Mouse (Mus musculus) spleen, adult 12 weeks (tissue): ENCODE data around the gene Sema3f.

Source experiments
- DNase-seq: peaks from one replicate; pipeline ENCODE4 v3.0.0; 2022; ENCODE audit warnings: low spot score

Sema3f gene

DNA sequence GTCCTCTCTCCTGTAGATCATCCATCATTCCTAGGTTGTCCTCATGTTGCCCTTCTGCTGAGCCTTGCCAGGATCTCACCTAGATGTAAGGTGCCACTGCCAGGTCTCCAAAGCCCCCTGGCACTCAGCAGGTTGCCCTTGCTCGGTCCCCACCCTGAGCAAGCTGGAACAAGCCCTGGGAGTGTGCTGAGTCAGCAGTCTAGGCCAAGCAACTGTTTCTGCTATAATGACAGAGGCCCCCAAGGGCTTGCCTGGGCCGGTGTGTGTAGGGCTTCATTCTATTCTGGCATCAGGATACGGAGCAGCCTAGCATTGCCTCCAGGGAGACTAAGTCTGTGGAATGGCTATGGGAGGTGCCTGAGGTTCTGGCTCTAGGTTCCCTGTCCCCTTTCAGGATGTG is 49.5 kb downstream of the Sema3f start:
- DNase-seq = no peak

DNA sequence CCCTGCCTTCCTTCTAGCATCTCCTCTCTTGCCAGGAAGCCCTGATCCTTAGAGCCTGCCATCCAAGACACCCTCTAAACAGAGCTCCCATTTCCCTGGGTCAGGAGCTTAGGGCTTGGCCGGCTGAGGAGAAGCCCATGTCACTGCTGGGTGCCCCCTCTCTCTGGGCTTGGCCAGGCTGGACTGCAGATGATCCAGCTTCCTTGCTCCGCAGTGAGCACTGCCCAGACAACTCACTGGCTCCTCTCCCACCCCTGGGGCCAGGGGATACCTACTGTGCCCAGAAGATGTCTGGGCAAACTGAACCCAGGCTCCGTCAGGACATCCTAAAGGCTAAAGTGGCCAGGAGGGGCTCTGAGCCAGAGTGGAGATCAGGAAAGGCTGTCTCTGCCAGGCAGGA is 50.3 kb downstream of the Sema3f start:
- no peak for DNase-seq

GRCm38 (mm10) chr9:107659551-107659950 is 50.7 kb downstream of the Sema3f start:
- DNase-seq = no peak

DNA sequence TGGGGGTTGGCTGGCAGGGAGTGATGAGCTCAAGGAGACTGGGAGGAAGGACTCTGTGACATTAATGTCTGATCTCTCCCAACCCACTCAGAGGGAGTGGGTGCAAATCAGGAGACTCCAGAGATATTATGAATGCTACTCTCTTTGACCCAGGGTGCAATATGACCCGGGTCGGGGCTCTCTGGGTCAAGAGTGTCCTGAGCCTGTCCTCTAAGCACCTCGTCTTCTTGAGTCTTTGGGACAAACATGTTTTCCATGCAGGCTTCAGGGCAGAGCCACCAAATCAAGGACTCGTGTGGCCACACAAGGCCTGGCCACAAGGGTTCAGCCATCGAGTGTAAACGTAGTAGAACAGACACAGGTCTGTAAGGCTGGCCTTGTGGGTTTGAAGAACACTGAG is 52.2 kb downstream of the Sema3f start:
- DNase-seq = no peak

GRCm38 (mm10) chr9:107657144-107657543 is 53.1 kb downstream of the Sema3f start:
- no peak for DNase-seq

GRCm38 (mm10) chr9:107654585-107654984 is 55.7 kb downstream of the Sema3f start:
- DNase-seq = no peak

GRCm38 (mm10) chr9:107653474-107653873 is 56.8 kb downstream of the Sema3f start:
- no peak for DNase-seq

- no peak for DNase-seq
These were observed 59.4 kb downstream of the Sema3f start for GRCm38 (mm10) chr9:107650708-107651481.

DNA sequence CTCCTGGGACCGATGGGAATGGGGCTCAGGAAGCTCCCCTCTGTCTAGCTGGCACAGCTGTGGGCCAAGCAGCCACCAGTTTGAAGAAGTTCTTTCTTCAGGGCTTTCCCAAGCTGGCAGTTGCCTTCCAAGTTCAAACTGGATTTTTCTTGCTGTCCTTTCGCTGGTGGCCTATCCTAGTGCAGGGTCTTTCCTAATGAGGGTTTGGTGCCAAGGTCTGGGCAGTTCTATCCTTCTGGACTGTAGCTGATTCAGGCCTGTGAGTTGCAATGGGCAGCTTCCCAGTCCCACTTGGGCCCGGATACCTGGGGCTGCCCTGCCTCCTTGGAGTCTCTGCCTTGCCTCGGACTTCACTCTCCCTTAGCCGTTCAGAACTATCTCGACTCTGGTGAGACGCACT is 60.0 kb downstream of the Sema3f start:
- no peak for DNase-seq

- DNase-seq = no peak
These were observed 61.5 kb downstream of the Sema3f start for GRCm38 (mm10) chr9:107648767-107649166.

DNA sequence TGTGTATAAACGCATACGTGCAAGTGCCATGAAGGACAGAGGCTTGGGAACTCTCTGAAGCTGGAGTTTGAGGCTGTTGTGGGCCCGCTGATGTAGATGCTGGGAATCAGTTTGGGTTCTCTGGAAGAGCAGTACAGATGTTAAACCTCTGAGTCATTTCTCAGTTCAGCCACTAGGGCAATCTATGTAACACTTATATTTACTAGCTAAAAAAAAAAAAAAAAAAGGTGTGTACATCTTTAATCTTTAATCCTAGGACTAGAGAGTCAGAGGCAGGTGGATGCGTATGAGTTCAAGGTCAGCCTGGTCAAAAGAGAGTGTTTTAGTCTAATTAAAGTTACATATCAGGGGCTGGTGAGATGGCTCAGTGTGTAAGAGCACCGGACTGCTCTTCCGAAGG is 63.3 kb downstream of the Sema3f start:
- no peak for DNase-seq

DNA sequence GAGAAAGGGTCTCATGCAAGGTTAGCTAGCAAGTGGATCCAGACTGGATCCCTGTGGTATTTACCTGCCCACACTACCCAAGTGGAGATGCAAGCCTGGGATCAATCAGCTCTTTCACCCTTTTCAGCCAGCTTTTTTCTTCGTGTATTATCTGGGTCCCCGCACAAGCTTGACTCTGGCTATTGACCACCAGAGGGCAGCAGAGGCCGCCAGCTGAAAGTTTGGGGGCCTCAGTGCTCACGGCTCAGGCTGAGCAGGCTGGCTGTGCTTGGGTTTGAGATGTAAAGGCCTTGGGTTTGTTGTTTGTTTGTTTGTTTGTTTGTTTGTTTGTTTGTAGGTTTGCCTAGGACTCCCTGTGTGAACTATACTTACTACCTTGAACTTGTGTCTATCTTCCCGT is 64.7 kb downstream of the Sema3f start:
- peak; percentile 65 for DNase-seq

DNA sequence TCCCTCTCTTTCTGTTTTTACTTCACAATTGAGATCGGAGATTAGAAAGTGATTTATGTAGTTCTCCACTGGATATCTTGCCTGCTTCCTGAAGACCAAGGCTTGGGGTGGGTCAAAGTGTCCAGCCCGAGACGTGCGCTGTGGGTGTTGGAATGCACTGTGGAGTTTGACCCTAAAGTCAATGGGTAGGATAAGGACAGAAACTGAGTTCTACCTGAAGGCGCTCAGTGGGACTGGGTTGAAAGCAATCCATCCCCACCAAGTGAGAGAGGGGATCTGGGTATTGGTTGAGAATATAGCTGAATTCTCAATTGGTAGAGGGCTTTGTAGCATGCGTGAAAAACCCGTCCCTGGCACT is 65.1 kb downstream of the Sema3f start:
- DNase-seq = no peak

GRCm38 (mm10) chr9:107644495-107645152 is 65.7 kb downstream of the Sema3f start:
- peak; percentile 83 for DNase-seq

- DNase-seq = no peak
These were observed 66.6 kb downstream of the Sema3f start for GRCm38 (mm10) chr9:107643544-107644214.

DNA sequence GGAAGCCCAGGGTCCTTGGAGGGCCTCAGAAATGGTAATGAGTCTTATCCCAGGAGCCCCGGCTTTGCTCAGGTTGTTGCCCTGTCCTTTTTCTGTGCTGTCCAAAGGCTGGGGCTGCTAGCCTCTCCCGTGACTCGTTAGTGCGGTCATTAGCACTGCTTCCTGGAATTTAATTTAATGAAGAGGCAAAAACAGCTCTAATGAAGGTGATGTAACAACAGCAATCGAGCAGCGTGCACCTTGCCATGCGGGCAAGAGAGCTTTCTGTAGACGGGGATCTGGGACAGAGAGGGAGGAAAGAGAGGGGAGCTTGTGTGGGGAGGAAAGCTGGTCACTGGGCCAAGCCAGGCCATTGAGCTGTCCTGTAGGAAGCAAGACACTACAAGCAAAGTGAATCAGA is 68.6 kb downstream of the Sema3f start:
- no peak for DNase-seq

- no peak for DNase-seq
These were observed 70.0 kb downstream of the Sema3f start for GRCm38 (mm10) chr9:107640257-107640772.

DNA sequence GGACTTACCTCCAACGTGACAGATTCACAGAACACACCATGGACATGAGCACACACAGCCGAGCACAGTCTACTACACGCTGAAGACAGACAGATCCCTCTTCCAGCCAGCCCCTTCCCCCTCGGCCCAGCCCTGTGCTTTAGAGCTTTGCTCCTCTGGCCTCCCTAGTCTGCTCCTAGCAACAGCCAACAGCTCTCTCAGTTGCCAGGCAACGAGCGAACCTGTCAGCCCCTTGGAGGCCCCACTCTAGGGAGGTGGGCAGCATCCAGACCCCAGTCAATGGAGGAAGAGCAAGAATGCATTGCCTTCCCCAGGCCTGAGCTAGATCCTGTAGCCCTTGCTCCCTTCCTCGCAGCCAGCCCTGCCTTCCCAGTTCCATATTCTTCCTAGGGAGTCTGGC is 73.2 kb downstream of the Sema3f start:
- no peak for DNase-seq

DNA sequence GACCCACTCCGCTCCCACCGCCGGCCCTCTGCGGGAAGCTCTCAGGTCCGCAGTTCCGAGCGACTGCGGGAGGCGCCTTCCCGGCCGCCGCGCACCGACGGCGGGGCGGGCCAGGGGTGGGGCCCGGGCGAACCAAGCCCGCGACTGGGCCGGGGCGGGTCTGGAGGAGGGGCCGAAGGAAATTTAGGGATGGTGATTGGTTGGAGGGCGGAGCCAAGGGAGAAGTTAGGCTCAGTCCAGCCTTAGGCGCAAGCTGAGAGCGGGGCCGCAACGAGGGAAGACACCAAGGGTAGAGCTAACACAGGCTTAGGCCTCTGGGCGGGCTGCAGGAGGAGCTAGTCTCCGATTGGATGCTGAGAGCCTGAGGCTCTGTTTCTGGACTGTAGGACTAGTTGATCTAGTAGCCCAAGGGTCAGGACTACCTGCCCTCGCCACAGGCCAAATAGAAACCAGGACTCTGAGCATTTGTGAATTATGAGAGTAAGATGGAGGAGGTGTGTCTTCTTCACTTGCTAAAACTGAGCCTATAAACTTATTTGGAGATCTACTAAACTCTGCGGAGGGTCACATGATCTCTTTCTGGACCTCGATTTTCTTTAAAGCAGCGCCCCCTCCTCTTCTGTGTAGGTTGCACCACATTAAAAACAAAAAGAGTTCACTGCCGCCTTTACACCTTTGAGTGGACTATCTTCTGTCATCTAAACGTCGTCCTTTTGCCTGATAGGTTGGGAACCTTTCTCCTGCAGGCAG is 74.8 kb downstream of the Sema3f start, which contains the start of gene Gnai2:
Gnai2 (minus strand) TSS at position 89 of the 750 bp plus-strand sequence.
- DNase-seq = peak; percentile 96

- DNase-seq = no peak
These were observed 75.6 kb downstream of the Sema3f start for GRCm38 (mm10) chr9:107634406-107635278.
